Mouse (Mus musculus): ENCODE data around the gene Procr.

DNA sequence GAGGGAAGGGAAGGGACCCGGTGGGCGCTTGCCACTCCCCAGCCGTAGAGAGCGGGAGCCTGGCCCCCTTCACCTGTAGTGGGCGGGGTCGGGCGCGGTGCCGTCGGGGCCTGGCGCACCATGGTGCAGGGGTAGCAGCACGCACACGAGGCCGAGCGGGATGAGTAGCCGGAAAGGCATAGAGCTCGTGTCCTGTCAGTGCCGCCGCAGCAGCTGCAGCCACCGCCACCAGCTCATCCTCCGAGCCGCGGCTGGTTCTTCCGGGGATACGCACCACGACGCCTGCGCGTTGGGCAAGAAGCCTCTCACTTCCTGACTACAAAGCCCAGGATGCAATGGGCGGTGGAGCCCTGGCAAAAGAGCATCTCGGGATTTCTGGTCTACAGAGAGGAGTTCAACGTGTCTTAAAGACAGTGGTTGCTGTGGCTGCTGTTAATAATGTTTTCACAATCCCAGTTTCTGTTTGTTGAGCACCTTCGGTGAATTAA, 21.7 kb upstream of the Procr start, which contains the start of gene Edem2:
- peak; percentile 95 for TF ChIP-seq POLR2A (IDR thresholded peaks at IDR 0.05; ENCODE audit: low read depth, low read length)
- TF ChIP-seq CTCF (IDR thresholded peaks at IDR 0.05; ENCODE audit: extremely low read depth, insufficient read depth, insufficient read length, insufficient replicate concordance) = no peak

Data from spleen, adult 2 months (tissue).